ENCODE assay signal across 17 mouse cellular contexts in the genomic region with DNA sequence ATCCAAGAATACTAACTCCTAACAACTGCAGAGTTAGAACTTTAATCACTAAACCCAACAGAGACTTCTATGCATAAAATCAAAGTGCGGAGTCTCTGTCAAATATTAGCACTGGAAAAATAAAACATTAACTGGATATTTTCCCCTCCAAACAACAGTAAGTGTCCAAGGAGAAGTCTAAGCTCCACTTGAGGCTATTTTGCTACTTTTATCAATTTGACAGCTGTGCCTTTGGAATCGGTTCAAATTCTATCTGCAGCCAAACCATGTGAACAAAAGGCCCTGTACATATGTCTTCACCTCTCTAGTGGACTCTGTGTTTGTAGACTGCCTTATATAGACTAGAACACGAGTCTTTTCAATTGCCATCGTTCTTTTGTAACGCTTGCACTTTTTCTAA. TPM values are rescaled to one million over a fixed set of nuclear protein-coding genes. Genes with fewer than 3 reads are reported as not detected.
DNase-seq lines count a peak whose midpoint lies in the region; ATAC-seq and TF ChIP-seq lines count a peak whose summit lies in the region.
"Had no signal": no experiment of that assay in that cellular context is flagged by ENCODE, and none has a peak within 500 bp of the region (broad histone marks: within the 10 kb centered on the region; RNA-seq: fewer than 3 reads in every experiment).

No protein-coding gene starts in this region.

- no peaks in the 10 kb centered on the region for H3K36me3 ChIP-seq in heart, embryonic 14.5 days (ENCODE audit: control insufficient read depth, insufficient read depth, low read length)
- H3K36me3 ChIP-seq in heart, adult 2 months (ENCODE audit: control insufficient read depth, insufficient read depth, low read length): no peaks in the 10 kb centered on the region
- H3K36me3 ChIP-seq in kidney, embryonic 16.5 days (ENCODE audit: insufficient read depth, low read length): no peaks in the 10 kb centered on the region
- H3K36me3 ChIP-seq: embryonic facial prominence, embryonic 15.5 days; hindbrain, embryonic 15.5 days; liver, embryonic 13.5 days; neural tube, embryonic 12.5 days had no signal

- H3K9ac ChIP-seq in heart, embryonic 14.5 days (ENCODE audit: low read length): no peak overlapping the region
- no peak overlapping the region for H3K9ac ChIP-seq in heart, adult 2 months (ENCODE audit: low read depth, low read length)
- H3K9ac ChIP-seq in kidney, embryonic 16.5 days (replicated peaks; ENCODE audit: low read length): no peak overlapping the region
- H3K9ac ChIP-seq: embryonic facial prominence, embryonic 15.5 days; forebrain, embryonic 13.5 days; hindbrain, embryonic 15.5 days; liver, embryonic 13.5 days; neural tube, embryonic 12.5 days had no signal

- H3K79me2 ChIP-seq in heart, adult 2 months (replicated peaks; ENCODE audit: control insufficient read depth, insufficient read depth, low read length): no peaks in the 10 kb centered on the region

- H3K9me3 ChIP-seq in heart, embryonic 14.5 days (ENCODE audit: control insufficient read depth, low read length): no peaks in the 10 kb centered on the region
- no peaks in the 10 kb centered on the region for H3K9me3 ChIP-seq in kidney, embryonic 16.5 days (ENCODE audit: low read length)
- H3K9me3 ChIP-seq: embryonic facial prominence, embryonic 15.5 days; forebrain, embryonic 13.5 days; hindbrain, embryonic 15.5 days; liver, embryonic 13.5 days; neural tube, embryonic 12.5 days had no signal

- no peak overlapping the region for H3K4me3 ChIP-seq in heart, embryonic 14.5 days (ENCODE audit: control insufficient read depth in 1 of 2, insufficient read depth in 1 of 2, low read depth in 1 of 2, low read length in 2 of 2)
- no peak overlapping the region for H3K4me3 ChIP-seq in heart, adult 2 months
- no peak overlapping the region for H3K4me3 ChIP-seq in kidney, embryonic 16.5 days (ENCODE audit: low read length)
- H3K4me3 ChIP-seq: embryonic facial prominence, embryonic 15.5 days; forebrain, embryonic 13.5 days; hindbrain, embryonic 15.5 days; liver, embryonic 13.5 days; neural tube, embryonic 12.5 days had no signal

- no peak for TF ChIP-seq POLR2A in heart, adult 2 months (IDR thresholded peaks at IDR 0.05; ENCODE audit: insufficient read depth, low read depth, low read length)

- intact Hi-C loops in heart, adult 2 months (cut with DNase I): no loop called here

- peak; percentile 76 for ATAC-seq in heart, embryonic 14.5 days (ENCODE audit: insufficient number of reproducible peaks, insufficient read depth, low FRiP score, low read depth)
- peak; percentile 70; the same call in 1 of the 2 replicates for ATAC-seq in kidney, embryonic 16.5 days (ENCODE audit: low FRiP score, low TSS enrichment)
- no peak for ATAC-seq in erythroblast, adult 5-6 weeks (replicated peaks; ENCODE audit: low FRiP score, poor library complexity, severe bottlenecking)
- ATAC-seq: forebrain, embryonic 13.5 days had no signal

- TF ChIP-seq EP300 in heart, adult 2 months (IDR thresholded peaks at IDR 0.05; ENCODE audit: insufficient read depth, low read depth, low read length): no peak

- DNase-seq in heart, adult 2 months: no peak
- DNase-seq in kidney, adult 18-20 months: no peak
- peak; percentile 60 for DNase-seq in NIH3T3 (ENCODE audit: low read depth)
- DNase-seq in heart, postnatal 4 days: peak; percentile 49
- DNase-seq: adrenal gland, adult 8-10 months; cerebellum, adult 18-20 months; layer of hippocampus, postnatal 36 days; liver, embryonic 13.5 days; right cerebral cortex, postnatal 14 days; thymus, postnatal 4 days had no signal

- H3K27me3 ChIP-seq in heart, embryonic 14.5 days (ENCODE audit: control insufficient read depth, insufficient read depth, low read length): no peaks in the 10 kb centered on the region
- H3K27me3 ChIP-seq in heart, adult 2 months (ENCODE audit: control insufficient read depth, insufficient read depth, low read length): no peaks in the 10 kb centered on the region
- H3K27me3 ChIP-seq in kidney, embryonic 16.5 days (ENCODE audit: insufficient read depth, low read length): no peaks in the 10 kb centered on the region
- H3K27me3 ChIP-seq: embryonic facial prominence, embryonic 15.5 days; forebrain, embryonic 13.5 days; hindbrain, embryonic 15.5 days; liver, embryonic 13.5 days; neural tube, embryonic 12.5 days had no signal

- WGBS in heart, embryonic 14.5 days: 18% methylated on average over 5 of the region's 5 CpGs
- 24% methylated on average over 5 of the region's 5 CpGs for WGBS in heart, adult 2 months
- 53% methylated on average over 5 of the region's 5 CpGs for WGBS in kidney, embryonic 16.5 days

- peaks cover 12 to 29% of the 10 kb centered on the region in 2 experiments for H3K4me1 ChIP-seq in heart, embryonic 14.5 days (ENCODE audit: control insufficient read depth in 2 of 2, insufficient read depth in 2 of 2, low read length in 2 of 2)
- no peaks in the 10 kb centered on the region for H3K4me1 ChIP-seq in heart, adult 2 months (ENCODE audit: control insufficient read depth, insufficient read depth, low read length)
- peaks cover 7% of the 10 kb centered on the region; the same call in 1 of the 2 replicates for H3K4me1 ChIP-seq in kidney, embryonic 16.5 days (ENCODE audit: insufficient read depth, low read length)
- H3K4me1 ChIP-seq: embryonic facial prominence, embryonic 15.5 days; forebrain, embryonic 13.5 days; hindbrain, embryonic 15.5 days; liver, embryonic 13.5 days; neural tube, embryonic 12.5 days had no signal

- no peak overlapping the region for H3K4me2 ChIP-seq in heart, embryonic 14.5 days (ENCODE audit: low read length)
- no peak overlapping the region for H3K4me2 ChIP-seq in kidney, embryonic 16.5 days (replicated peaks; ENCODE audit: low read depth, low read length)
- H3K4me2 ChIP-seq: embryonic facial prominence, embryonic 15.5 days; forebrain, embryonic 13.5 days; hindbrain, embryonic 15.5 days; liver, embryonic 13.5 days; neural tube, embryonic 12.5 days had no signal

- peak overlapping the region in 1 of 2 experiments; percentile 84; a peak in 2 of 4 replicates for H3K27ac ChIP-seq in heart, embryonic 14.5 days (replicated peaks in 1 of 2; ENCODE audit: control insufficient read depth in 1 of 2, insufficient read depth in 1 of 2, low read depth in 2 of 2, low read length in 2 of 2)
- H3K27ac ChIP-seq in heart, adult 2 months: no peak overlapping the region
- H3K27ac ChIP-seq in kidney, embryonic 16.5 days (ENCODE audit: low read length): peak overlapping the region; percentile 65; the same call in 1 of the 2 replicates
- H3K27ac ChIP-seq: embryonic facial prominence, embryonic 15.5 days; forebrain, embryonic 13.5 days; hindbrain, embryonic 15.5 days; liver, embryonic 13.5 days; neural tube, embryonic 12.5 days had no signal

- no peak for TF ChIP-seq CTCF in heart, adult 2 months (IDR thresholded peaks at IDR 0.05)

RNA-seq across cellular contexts. Expression of gene Osbpl8, which starts 24.7 kb away (rescaled TPM):
- 43.9 and 50.3 TPM in 2 replicates for polyA plus RNA-seq in heart, embryonic 14.5 days (2014; fragmentation: Nextera tagmentation; extraction: Ambion mirVana)
- 10 to 100 TPM; 70.0 to 73.7 TPM for total RNA-seq in heart, adult 2 months (2021)
- 10.9 and 23.9 TPM in 2 replicates for polyA plus RNA-seq in heart, adult 2 months (2012; rRNA removed)
- polyA plus RNA-seq in kidney, embryonic 16.5 days (2015; fragmentation: Nextera tagmentation; extraction: Ambion mirVana): 7.1 and 8.6 TPM in 2 replicates
- 10 to 100 TPM; 91.8 to 97.5 TPM for total RNA-seq in heart, postnatal 4 days (2021)
- 221 and 254 TPM in 2 replicates for total RNA-seq in erythroblast, adult 5-6 weeks (2015; ENCODE audit: low replicate concordance)
- total RNA-seq in erythroblast, adult 5-6 weeks (2017; ENCODE audit: low replicate concordance): 372 and 402 TPM in 2 replicates

Comparison
In these comparisons a context has a peak if more than half of its experiments do, and no peak if none do; other contexts are left out.
1. DNase-seq: peak in NIH3T3 (single experiment) and heart, postnatal 4 days (single experiment); none in heart, adult 2 months (0 of 2) and kidney, adult 18-20 months (single experiment).